Mouse (Mus musculus) spleen, adult 2 months (tissue): ENCODE results near the gene Ptpa. TPM values are rescaled to one million over a fixed set of nuclear protein-coding genes. Genes with fewer than 3 reads are reported as not detected.

Experiments
- DNase-seq, 2 experiments: peaks; one replicate each; pipeline versions ENCODE4 v3.0.0 to v3.0.0-alpha.2; 2012 to 2021; ENCODE audit warnings: low spot score in 2 of 2, low read depth in 1 of 2
- H3K27ac ChIP-seq: fragments of 200-500 bp; 2 replicates; pipeline ENCODE4 v1.5.1; 2012; ENCODE audit warnings: low read length, inconsistent platforms; ENCODE audit not compliant: insufficient read depth
- H3K27me3 ChIP-seq: fragments of 200-500 bp; 2 replicates; pipeline ENCODE4 v1.6.1; 2012; ENCODE audit warnings: mild to moderate bottlenecking, moderate library complexity, low read length, inconsistent platforms; ENCODE audit not compliant: control insufficient read depth, insufficient read depth
- H3K36me3 ChIP-seq: fragments of 200-500 bp; 2 replicates; pipeline ENCODE4 v1.6.1; 2012; ENCODE audit warnings: mild to moderate bottlenecking, low read length, inconsistent platforms; ENCODE audit not compliant: control insufficient read depth, insufficient read depth
- H3K4me1 ChIP-seq: fragments of 200-500 bp; 2 replicates; pipeline ENCODE4 v1.6.1; 2011; ENCODE audit warnings: inconsistent platforms; ENCODE audit not compliant: control insufficient read depth, insufficient read depth, insufficient read length
- H3K4me3 ChIP-seq: fragments of 200-500 bp; 2 replicates; pipeline ENCODE4 v1.5.1; 2011; ENCODE audit warnings: mild to moderate bottlenecking, inconsistent platforms; ENCODE audit not compliant: insufficient read depth, insufficient read length; ENCODE audit errors: extremely low read depth
- CTCF ChIP-seq: fragments of 200-500 bp; IDR thresholded peaks from 2 replicates; pipeline ENCODE4 v1.5.1; 2011; ENCODE audit warnings: mild to moderate bottlenecking, inconsistent platforms; ENCODE audit not compliant: insufficient read depth, insufficient read length, insufficient replicate concordance; ENCODE audit errors: extremely low read depth
- POLR2A ChIP-seq: fragments of 200-500 bp; IDR thresholded peaks from 2 replicates; pipeline ENCODE4 v1.6.1; 2011; ENCODE audit warnings: low read depth, low read length, inconsistent platforms
- WGBS: fragments of 180-500 bp; shearing (Covaris S2); methylation state at CpG from one replicate; pipeline ENCODE4 v1.1.7; 2018; 5-methylcytosine and 5-hydroxymethylcytosine counted together
- polyA plus RNA-seq: library from polyadenylated mRNA; depleted of rRNA; stranded (reverse); fragments of >200 nt; gene quantifications from 2 replicates; pipeline ENCODE4 v1.2.3, GENCODE M21; 2012

Gene Ptpa
- polyA plus RNA-seq, 1 experiment = 136 TPM

- no peak overlapping the region for H3K4me3 ChIP-seq
- H3K4me1 ChIP-seq = peaks cover 13% of the 10 kb centered on the region; the same call in 1 of the 2 replicates
- H3K36me3 ChIP-seq = no peaks in the 10 kb centered on the region
- TF ChIP-seq POLR2A (no peak), CTCF (no peak)
- H3K27me3 ChIP-seq = 0 out of 2 replicates have a peak, but pooled peaks cover 3% of the 10 kb centered on the region
- 80% methylated on average over 4 of the region's 4 CpGs for WGBS
- DNase-seq = no peak
- H3K27ac ChIP-seq = no peak overlapping the region
These were observed 50.9 kb downstream of the Ptpa start for GRCm38 (mm10) chr2:30466787-30467186.

DNA sequence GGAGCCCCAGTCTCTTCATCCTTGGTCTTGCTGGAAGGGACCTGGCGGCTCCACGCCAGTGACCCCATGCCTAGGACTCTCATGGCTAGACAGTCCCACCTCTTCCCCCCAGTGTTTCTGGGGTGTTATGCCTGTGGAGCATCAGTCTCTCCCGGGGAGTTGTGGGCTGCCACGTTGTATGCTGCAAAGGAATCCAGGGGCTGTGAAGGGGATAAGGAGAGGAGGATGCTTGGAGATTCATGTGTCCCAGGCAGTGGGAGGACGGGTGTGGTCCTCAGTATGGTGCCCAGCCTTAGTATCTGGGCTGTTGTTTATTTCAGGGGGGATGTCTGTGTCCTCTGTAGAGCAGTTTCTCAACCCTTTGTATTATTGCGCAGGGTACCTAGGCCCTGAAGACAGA, 53.2 kb downstream of the Ptpa start:
- no peak overlapping the region for H3K27ac ChIP-seq
- peaks cover 20% of the 10 kb centered on the region for H3K4me1 ChIP-seq
- TF ChIP-seq CTCF = no peak
- no peak for TF ChIP-seq POLR2A
- DNase-seq = no peak
- WGBS = 74% methylated on average over 6 of the region's 6 CpGs
- H3K4me3 ChIP-seq = no peak overlapping the region
- 0 out of 2 replicates have a peak, but pooled peaks cover 3% of the 10 kb centered on the region for H3K27me3 ChIP-seq
- H3K36me3 ChIP-seq = no peaks in the 10 kb centered on the region

DNA sequence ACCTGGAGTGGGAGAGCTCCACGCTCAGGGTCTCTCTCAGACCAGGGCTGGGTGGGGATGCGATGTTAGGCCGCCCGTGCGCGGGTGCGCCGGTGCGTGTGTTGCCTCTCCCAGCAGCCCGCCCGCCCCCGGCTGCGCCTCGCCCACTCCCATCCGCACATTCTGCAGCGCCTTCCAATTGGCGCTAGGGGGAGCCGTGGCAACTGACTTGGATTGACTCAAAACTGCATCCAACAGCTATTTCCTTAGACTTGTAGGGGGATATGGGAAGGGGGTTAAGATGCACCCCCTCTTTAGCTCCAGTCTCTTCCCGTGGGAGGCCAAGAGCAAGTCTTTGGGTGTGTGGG, 53.9 kb downstream of the Ptpa start:
- TF ChIP-seq CTCF (peak; percentile 66; the same call in 1 of the 2 replicates), POLR2A (no peak)
- WGBS = under 1% methylated on average over 19 of the region's 19 CpGs
- Histone ChIP-seq H3K27ac (0 out of 2 replicates have a peak overlapping the region, but pooled peaks have one; percentile 60), H3K4me3 (peak overlapping the region; percentile 41; the same call in 1 of the 2 replicates), H3K4me1 (peaks cover 23% of the 10 kb centered on the region), H3K27me3 (0 out of 2 replicates have a peak, but pooled peaks cover 6% of the 10 kb centered on the region), H3K36me3 (no peaks in the 10 kb centered on the region)
- DNase-seq = peak; percentile 44 to 47

- H3K4me1 ChIP-seq = peaks cover 23% of the 10 kb centered on the region
- DNase-seq = peak in 1 of 2 experiments; percentile 48
- peak overlapping the region; percentile 41; the same call in 1 of the 2 replicates for H3K4me3 ChIP-seq
- no peak for TF ChIP-seq POLR2A
- TF ChIP-seq CTCF = no peak; the same call in 1 of the 2 replicates
- no peaks in the 10 kb centered on the region for H3K36me3 ChIP-seq
- WGBS = under 1% methylated on average over 46 of the region's 46 CpGs
- 0 out of 2 replicates have a peak, but pooled peaks cover 6% of the 10 kb centered on the region for H3K27me3 ChIP-seq
- H3K27ac ChIP-seq = peak overlapping the region; percentile 60
These were observed 54.5 kb downstream of the Ptpa start for GRCm38 (mm10) chr2:30470143-30470946.

DNA sequence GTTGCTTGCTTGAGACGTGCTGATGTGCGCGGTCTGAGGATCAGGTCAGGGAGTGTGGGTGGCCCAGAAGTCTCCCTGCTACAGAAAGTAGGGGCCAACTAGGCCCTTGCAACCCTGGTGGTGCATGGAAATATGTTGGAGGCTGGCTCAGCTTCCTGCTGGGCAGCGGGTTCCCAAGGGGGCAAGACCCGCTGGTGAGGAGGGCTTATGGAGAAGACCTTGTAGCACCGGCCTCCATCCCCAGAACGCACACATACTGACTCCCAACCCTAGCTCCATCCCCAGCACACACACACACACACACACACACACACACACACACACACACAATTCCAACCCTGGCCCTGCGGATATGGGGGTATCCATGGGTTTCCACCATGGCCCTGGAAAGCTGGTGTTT, 55.2 kb downstream of the Ptpa start:
- H3K27ac ChIP-seq = no peak overlapping the region
- WGBS = 68% methylated on average over 8 of the region's 8 CpGs
- TF ChIP-seq POLR2A (no peak), CTCF (no peak)

GRCm38 (mm10) chr2:30471795-30472720, 56.2 kb downstream of the Ptpa start:
- DNase-seq = peak; percentile 64 to 84
- H3K27ac ChIP-seq = peak overlapping the region; percentile 69
- peaks cover 23% of the 10 kb centered on the region for H3K4me1 ChIP-seq
- under 1% methylated on average over 46 of the region's 51 CpGs for WGBS
- TF ChIP-seq POLR2A (no peak; the same call in 1 of the 2 replicates), CTCF (no peak)
- H3K27me3 ChIP-seq = 0 out of 2 replicates have a peak, but pooled peaks cover 6% of the 10 kb centered on the region
- peak overlapping the region; percentile 62; the same call in 1 of the 2 replicates for H3K4me3 ChIP-seq
- H3K36me3 ChIP-seq = no peaks in the 10 kb centered on the region

More for the DNA sequence above, 55.2 kb downstream of the Ptpa start:
- H3K4me1 ChIP-seq = peaks cover 23% of the 10 kb centered on the region
- H3K36me3 ChIP-seq = no peaks in the 10 kb centered on the region
- H3K4me3 ChIP-seq = no peak overlapping the region
- no peak for DNase-seq
- 0 out of 2 replicates have a peak, but pooled peaks cover 6% of the 10 kb centered on the region for H3K27me3 ChIP-seq
